Mouse (Mus musculus) midbrain, embryonic 13.5 days (tissue): Measurements from ENCODE around the gene Peg3. TPM values are rescaled to one million over a fixed set of nuclear protein-coding genes. Genes with fewer than 3 reads are reported as not detected.

Experiments
- ATAC-seq: fragments of 200-750 bp; cut with Nextera tagmentation; 2 replicates; pipeline ENCODE4 v1.8.0; 2017; ENCODE audit warnings: mild to moderate bottlenecking, moderate TSS enrichment, moderate library complexity
- H3K27ac ChIP-seq: fragments of 300-500 bp; sonication (generic); 2 replicates; pipeline ENCODE4 v1.5.1; 2015; ENCODE audit warnings: inconsistent platforms, mild to moderate bottlenecking, moderate library complexity
- H3K27me3 ChIP-seq: fragments of 300-500 bp; sonication (generic); 2 replicates; pipeline ENCODE4 v1.6.1; 2015; ENCODE audit warnings: mild to moderate bottlenecking, inconsistent platforms
- H3K36me3 ChIP-seq: fragments of 300-500 bp; sonication (generic); 2 replicates; pipeline ENCODE4 v1.6.1; 2015; ENCODE audit warnings: mild to moderate bottlenecking, inconsistent platforms
- H3K4me1 ChIP-seq: fragments of 300-500 bp; sonication (generic); replicated peaks from 2 replicates; pipeline ENCODE4 v1.6.1; 2015; ENCODE audit warnings: inconsistent platforms
- H3K4me2 ChIP-seq: fragments of 300-500 bp; sonication (generic); replicated peaks from 2 replicates; pipeline ENCODE4 v1.6.1; 2015; ENCODE audit warnings: moderate library complexity, mild to moderate bottlenecking, inconsistent platforms
- H3K4me3 ChIP-seq: fragments of 300-500 bp; sonication (generic); replicated peaks from 2 replicates; pipeline ENCODE4 v1.5.1; 2015; ENCODE audit warnings: mild to moderate bottlenecking, inconsistent platforms
- H3K9ac ChIP-seq: fragments of 300-500 bp; sonication (generic); replicated peaks from 2 replicates; pipeline ENCODE4 v1.6.1; 2015; ENCODE audit warnings: mild to moderate bottlenecking, inconsistent platforms
- H3K9me3 ChIP-seq: fragments of 300-500 bp; sonication (generic); 2 replicates; pipeline ENCODE4 v1.6.1; 2016; ENCODE audit warnings: mild to moderate bottlenecking, inconsistent platforms
- WGBS: fragments of 180-500 bp; shearing (Covaris S2); methylation state at CpG from one replicate; pipeline ENCODE4 v1.1.7; 2015; 5-methylcytosine and 5-hydroxymethylcytosine counted together
- polyA plus RNA-seq: library from polyadenylated mRNA; unstranded; fragments of >200 nt; fragmentation: Nextera tagmentation; extraction: Ambion mirVana; gene quantifications from 2 replicates; pipeline ENCODE4 v1.2.1, GENCODE M21; 2015

Peg3 gene
- polyA plus RNA-seq, 1 experiment from 2014 or later = 82.9 TPM

DNA sequence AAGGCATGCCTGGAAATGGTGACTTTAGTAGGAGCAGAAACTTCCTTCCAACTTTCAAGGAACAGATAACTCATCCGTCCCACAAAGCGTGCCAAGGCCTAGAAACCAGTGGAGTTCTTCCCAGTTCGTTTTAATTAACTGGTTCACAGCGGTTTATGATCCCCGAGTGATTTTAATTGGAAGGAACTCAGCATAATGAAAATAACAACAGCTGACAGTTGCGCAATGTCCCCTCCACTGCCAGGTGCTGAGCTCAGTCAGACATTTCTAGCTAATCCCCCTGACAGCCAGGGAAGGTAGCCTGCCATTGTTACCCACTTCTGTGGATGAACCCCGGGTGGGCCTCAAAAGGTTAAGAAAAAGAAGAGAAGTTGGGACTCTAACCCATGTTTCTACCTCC lies 19.0 kb upstream of the Peg3 start:
- no peaks in the 10 kb centered on the region for H3K36me3 ChIP-seq
- no peak overlapping the region; the same call in 1 of the 2 replicates for H3K27ac ChIP-seq
- H3K4me1 ChIP-seq = peaks cover 32% of the 10 kb centered on the region
- H3K9ac ChIP-seq = no peak overlapping the region
- H3K4me3 ChIP-seq = no peak overlapping the region
- 49% methylated on average over 7 of the region's 7 CpGs for WGBS
- H3K4me2 ChIP-seq = no peak overlapping the region
- no peak for ATAC-seq
- H3K27me3 ChIP-seq = no peaks in the 10 kb centered on the region
- no peaks in the 10 kb centered on the region for H3K9me3 ChIP-seq

DNA sequence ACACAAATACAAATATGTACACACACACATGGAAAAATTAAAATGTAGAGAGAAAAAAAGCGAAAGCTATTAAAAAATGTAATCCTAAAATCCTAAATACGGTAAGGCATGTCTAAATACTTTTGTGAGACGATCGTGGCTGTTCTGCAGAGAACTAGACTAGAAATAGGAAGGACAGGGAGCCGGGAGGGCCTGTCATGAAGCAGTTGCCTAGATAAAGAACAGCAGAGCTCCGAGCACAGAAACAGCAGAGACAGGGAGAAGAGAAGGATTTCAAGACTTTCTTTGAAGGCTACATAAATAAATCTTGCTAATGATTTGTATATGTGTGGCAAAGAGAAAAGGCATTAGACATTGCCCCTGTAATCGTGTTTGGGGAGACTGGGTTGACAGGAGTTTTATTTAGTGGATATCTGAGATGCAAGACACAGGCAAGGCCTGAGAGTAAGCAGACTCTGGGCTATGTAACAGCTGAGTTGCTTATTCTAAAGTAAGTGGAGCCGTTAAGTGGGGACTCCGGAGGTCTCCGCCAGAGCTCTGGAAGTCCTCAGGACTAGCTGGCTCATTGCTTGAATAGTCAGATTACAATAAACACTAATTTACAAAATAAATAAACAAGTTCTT lies 14.2 kb upstream of the Peg3 start:
- Histone ChIP-seq H3K27ac (no peak overlapping the region), H3K9me3 (no peaks in the 10 kb centered on the region), H3K4me2 (no peak overlapping the region), H3K36me3 (no peaks in the 10 kb centered on the region), H3K27me3 (no peaks in the 10 kb centered on the region), H3K4me1 (peaks cover 7% of the 10 kb centered on the region), H3K4me3 (no peak overlapping the region), H3K9ac (no peak overlapping the region)
- ATAC-seq = no peak
- WGBS = 85% methylated on average over 10 of the region's 10 CpGs

DNA sequence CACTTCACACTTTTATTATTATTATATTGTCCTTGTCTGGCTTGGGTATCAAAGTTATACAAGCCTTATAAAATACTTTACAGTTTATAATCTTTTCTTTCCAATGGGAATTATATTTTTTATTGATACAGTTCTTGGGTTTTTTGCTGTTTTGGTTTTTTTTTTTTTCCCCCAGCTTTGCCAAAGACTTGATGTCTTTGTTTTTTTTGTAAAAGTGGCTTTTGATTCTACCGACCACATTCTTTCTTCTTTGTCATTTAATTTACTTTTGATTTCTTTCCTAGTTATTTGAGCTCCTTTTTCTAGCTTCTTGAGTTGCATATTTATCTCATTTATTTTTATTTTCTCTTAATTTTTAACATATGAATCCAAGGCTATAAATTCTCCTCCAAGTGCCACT lies 5.8 kb upstream of the Peg3 start:
- Histone ChIP-seq H3K9me3 (no peaks in the 10 kb centered on the region), H3K4me3 (no peak overlapping the region), H3K27me3 (no peaks in the 10 kb centered on the region), H3K9ac (no peak overlapping the region), H3K4me2 (no peak overlapping the region), H3K36me3 (no peaks in the 10 kb centered on the region), H3K4me1 (no peaks in the 10 kb centered on the region), H3K27ac (no peak overlapping the region)
- no peak for ATAC-seq
- WGBS = 70% methylated on average over 1 of the region's 1 CpGs

GRCm38 (mm10) chr7:6731930-6732329 lies 1.7 kb upstream of the Peg3 start:
- Histone ChIP-seq H3K4me1 (0 out of 2 replicates have a peak, but pooled peaks cover under 1% of the 10 kb centered on the region), H3K4me3 (peak overlapping the region; percentile 63), H3K36me3 (no peaks in the 10 kb centered on the region), H3K27ac (peak overlapping the region; percentile 65), H3K4me2 (peak overlapping the region; percentile 57), H3K9me3 (peaks cover 19% of the 10 kb centered on the region), H3K27me3 (no peaks in the 10 kb centered on the region), H3K9ac (peak overlapping the region; percentile 63)
- ATAC-seq = no peak
- WGBS = 44% methylated on average over 4 of the region's 4 CpGs

- H3K9ac ChIP-seq = peak overlapping the region; percentile 63
- no peak for ATAC-seq
- H3K4me2 ChIP-seq = peak overlapping the region; percentile 57
- H3K27me3 ChIP-seq = no peaks in the 10 kb centered on the region
- peaks cover 19% of the 10 kb centered on the region for H3K9me3 ChIP-seq
- H3K4me1 ChIP-seq = 0 out of 2 replicates have a peak, but pooled peaks cover 3% of the 10 kb centered on the region
- H3K27ac ChIP-seq = no peak overlapping the region
- WGBS = 40% methylated on average over 3 of the region's 3 CpGs
- no peaks in the 10 kb centered on the region for H3K36me3 ChIP-seq
- peak overlapping the region; percentile 63 for H3K4me3 ChIP-seq
These were observed 1.1 kb upstream of the Peg3 start for GRCm38 (mm10) chr7:6731373-6731772.

DNA sequence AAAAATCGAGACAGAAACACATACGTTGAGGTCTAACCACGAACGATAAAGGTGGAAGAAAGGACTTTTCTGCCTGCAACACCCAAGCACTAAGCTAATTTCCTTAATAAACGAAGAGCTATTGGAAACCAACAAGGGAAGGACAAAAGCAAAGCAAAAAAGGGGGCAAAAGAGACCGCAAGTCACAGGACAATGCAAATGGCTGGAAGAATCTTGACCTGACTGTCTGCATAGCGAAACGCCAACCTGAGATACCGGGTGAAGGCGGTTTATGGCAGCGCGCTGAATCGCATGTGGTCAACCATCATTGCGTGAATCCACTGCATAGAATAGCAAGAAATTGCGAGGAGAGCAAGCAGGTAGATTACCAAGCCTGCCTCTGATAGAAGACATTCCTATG lies 570 bp upstream of the Peg3 start:
- peak overlapping the region; percentile 57 for H3K4me2 ChIP-seq
- 0 out of 2 replicates have a peak, but pooled peaks cover 3% of the 10 kb centered on the region for H3K4me1 ChIP-seq
- H3K36me3 ChIP-seq = peaks cover under 1% of the 10 kb centered on the region; the same call in 1 of the 2 replicates
- peak overlapping the region; percentile 77 for H3K27ac ChIP-seq
- no peaks in the 10 kb centered on the region for H3K27me3 ChIP-seq
- H3K9ac ChIP-seq = peak overlapping the region; percentile 63
- peak overlapping the region; percentile 63 for H3K4me3 ChIP-seq
- H3K9me3 ChIP-seq = peaks cover 19% of the 10 kb centered on the region
- 49% methylated on average over 15 of the region's 15 CpGs for WGBS
- ATAC-seq = no peak

DNA sequence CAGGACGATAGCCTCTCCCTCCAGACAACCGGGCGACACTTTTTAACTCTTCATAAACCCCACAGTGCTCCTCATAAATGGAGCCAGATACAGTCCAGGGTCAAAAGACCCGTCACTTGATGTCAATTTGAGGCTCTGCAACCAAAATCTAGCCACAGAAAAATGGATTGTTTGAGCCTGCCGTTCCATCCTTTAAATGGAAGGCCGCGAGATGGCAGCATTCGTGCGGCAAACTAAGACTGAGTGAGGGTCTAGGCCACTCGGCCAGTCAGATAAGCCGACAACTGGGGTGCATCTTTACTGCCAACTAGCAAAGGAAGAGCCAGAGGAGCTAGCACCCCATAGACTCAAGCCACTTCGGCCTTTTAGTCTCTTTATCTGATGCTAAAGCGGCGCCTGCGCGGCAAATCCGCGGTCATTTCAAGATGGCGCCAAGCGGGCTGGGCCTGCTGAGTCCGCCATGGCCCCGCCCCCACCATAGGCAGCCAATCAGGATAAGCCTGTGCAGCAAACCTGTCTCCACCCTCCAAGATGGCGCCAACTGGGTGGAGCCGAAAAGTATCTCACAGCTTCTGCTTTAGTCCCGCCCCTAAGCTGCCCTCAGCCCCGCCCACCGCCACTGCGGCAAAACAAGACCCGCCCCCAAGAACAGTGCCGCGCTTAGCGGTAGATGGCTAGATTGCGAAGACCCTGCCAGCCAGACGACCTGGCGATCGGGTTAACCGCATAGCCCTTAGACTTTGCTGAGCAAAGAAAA lies 992 bp downstream of the Peg3 start:
- 57% methylated on average over 37 of the region's 37 CpGs for WGBS
- Histone ChIP-seq H3K4me1 (0 out of 2 replicates have a peak, but pooled peaks cover 3% of the 10 kb centered on the region), H3K27ac (peak overlapping the region; percentile 95), H3K27me3 (no peaks in the 10 kb centered on the region), H3K9me3 (peaks cover 19% of the 10 kb centered on the region), H3K4me2 (peak overlapping the region; percentile 57), H3K9ac (peak overlapping the region; percentile 78), H3K4me3 (peak overlapping the region; percentile 63), H3K36me3 (peaks cover 10% of the 10 kb centered on the region)
- peak; percentile 19 for ATAC-seq

DNA sequence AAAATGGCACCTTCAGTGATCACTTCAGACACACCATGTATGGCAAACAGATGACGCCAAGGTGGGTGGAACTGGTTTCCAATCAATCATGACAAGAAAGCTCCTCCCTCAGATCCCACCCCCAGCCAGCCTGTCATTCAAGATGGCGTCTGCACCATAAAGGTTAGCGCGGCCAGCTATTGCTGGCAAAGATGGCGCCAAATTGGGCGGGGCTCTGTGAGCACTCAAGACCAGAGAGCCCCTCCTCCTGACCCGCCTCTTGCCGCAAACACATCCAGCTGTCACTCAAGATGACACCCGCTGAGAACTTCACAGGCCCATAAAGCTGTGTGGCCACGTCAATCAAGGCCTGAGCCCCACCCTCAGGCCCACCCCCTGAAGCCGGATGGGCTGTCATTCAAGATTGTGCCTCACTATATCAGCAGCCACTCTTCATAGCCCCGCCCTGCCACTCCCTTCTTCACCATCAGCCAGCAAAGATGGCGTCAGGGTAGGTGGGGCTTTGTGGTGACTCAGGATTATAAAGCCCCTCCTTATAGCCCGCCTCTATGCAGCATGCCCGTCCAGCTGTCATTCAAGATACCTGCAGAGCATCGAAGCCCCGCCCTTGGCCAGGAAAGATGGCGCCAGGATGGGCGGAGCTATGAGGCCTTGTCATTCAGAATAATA lies 1.8 kb downstream of the Peg3 start:
- H3K9ac ChIP-seq = peak overlapping the region; percentile 47; the same call in 1 of the 2 replicates
- H3K4me1 ChIP-seq = 0 out of 2 replicates have a peak, but pooled peaks cover 3% of the 10 kb centered on the region
- H3K4me2 ChIP-seq = peak overlapping the region; percentile 57
- H3K27me3 ChIP-seq = no peaks in the 10 kb centered on the region
- ATAC-seq = peak; percentile 87
- peaks cover 13% of the 10 kb centered on the region for H3K36me3 ChIP-seq
- 53% methylated on average over 19 of the region's 19 CpGs for WGBS
- H3K9me3 ChIP-seq = peaks cover 19% of the 10 kb centered on the region
- peak overlapping the region; percentile 63 for H3K4me3 ChIP-seq
- peak overlapping the region; percentile 96 for H3K27ac ChIP-seq

GRCm38 (mm10) chr7:6727351-6728121 lies 2.7 kb downstream of the Peg3 start:
- WGBS = 49% methylated on average over 19 of the region's 19 CpGs
- peak; percentile 68 for ATAC-seq
- H3K4me3 ChIP-seq = peak overlapping the region; percentile 63
- H3K27ac ChIP-seq = peak overlapping the region; percentile 96
- H3K9me3 ChIP-seq = peaks cover 19% of the 10 kb centered on the region
- 0 out of 2 replicates have a peak, but pooled peaks cover 3% of the 10 kb centered on the region for H3K4me1 ChIP-seq
- peaks cover 21% of the 10 kb centered on the region for H3K36me3 ChIP-seq
- peak overlapping the region; percentile 47; the same call in 1 of the 2 replicates for H3K9ac ChIP-seq
- no peaks in the 10 kb centered on the region for H3K27me3 ChIP-seq
- H3K4me2 ChIP-seq = peak overlapping the region; percentile 44

- no peaks in the 10 kb centered on the region for H3K9me3 ChIP-seq
- H3K4me1 ChIP-seq = no peaks in the 10 kb centered on the region
- no peaks in the 10 kb centered on the region for H3K27me3 ChIP-seq
- no peak overlapping the region for H3K27ac ChIP-seq
- no peak overlapping the region for H3K9ac ChIP-seq
- H3K36me3 ChIP-seq = peaks cover 77% of the 10 kb centered on the region
- 96% methylated on average over 15 of the region's 15 CpGs for WGBS
- no peak overlapping the region for H3K4me3 ChIP-seq
- no peak for ATAC-seq
- no peak overlapping the region for H3K4me2 ChIP-seq
These were observed 20.8 kb downstream of the Peg3 start for GRCm38 (mm10) chr7:6709396-6709795.

DNA sequence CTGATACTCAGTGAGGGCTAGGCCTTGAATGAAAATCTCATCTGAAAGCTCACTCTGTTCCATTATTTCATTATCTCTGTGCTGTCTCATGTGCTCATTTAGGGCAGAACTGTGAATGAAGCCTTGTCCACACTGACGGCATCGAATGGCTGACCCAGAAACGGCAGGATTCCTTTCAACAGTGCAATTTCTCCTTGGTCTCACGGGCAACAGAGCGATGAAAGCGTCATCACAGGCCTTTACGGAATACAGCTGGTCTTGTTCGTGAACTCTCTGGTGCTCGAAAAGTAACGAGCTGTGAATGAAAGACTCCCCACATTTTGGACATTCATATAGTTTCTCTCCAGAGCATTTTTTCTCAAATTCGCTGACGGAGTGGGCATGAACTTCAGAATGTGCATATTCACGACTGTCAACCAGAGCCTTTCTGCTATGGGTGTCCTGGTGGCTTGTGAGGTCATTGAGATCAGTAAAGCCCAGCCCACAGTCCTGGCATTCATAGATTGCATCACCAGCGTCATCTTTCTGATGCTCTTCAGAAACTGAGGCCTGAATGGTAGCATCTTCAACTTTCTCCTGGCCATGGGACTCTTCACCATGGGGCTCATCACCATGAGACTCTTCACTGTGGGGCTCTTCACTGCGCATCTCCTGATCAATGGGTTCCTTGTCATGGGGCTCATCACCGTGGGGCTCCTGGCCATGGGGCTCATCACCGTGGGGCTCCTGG lies 21.6 kb downstream of the Peg3 start:
- Histone ChIP-seq H3K4me2 (no peak overlapping the region), H3K9ac (no peak overlapping the region), H3K9me3 (no peaks in the 10 kb centered on the region), H3K4me1 (no peaks in the 10 kb centered on the region), H3K36me3 (peaks cover 73% of the 10 kb centered on the region), H3K4me3 (no peak overlapping the region), H3K27me3 (no peaks in the 10 kb centered on the region), H3K27ac (no peak overlapping the region)
- ATAC-seq = no peak
- WGBS = 89% methylated on average over 17 of the region's 17 CpGs
